Mouse (Mus musculus): ENCODE measurements around the gene Gm10217. TPM values are rescaled to one million over a fixed set of nuclear protein-coding genes. Genes with fewer than 3 reads are reported as not detected.

Gm10217 gene
- polyA plus RNA-seq, 1 experiment from 2014 or later, result not detected

GRCm38 (mm10) chr8:9886714-9887113, 22.7 kb downstream of the Gm10217 start:
- H3K4me3 ChIP-seq (ENCODE audit: low read depth, low read length), result no peak overlapping the region
- H3K36me3 ChIP-seq (ENCODE audit: control insufficient read depth, insufficient read depth, low read length), result no peaks in the 10 kb centered on the region
- H3K4me2 ChIP-seq, result no peak overlapping the region
- H3K27me3 ChIP-seq (ENCODE audit: control insufficient read depth, insufficient read depth, low read length), result no peaks in the 10 kb centered on the region
- DNase-seq (ENCODE audit: low spot score, missing footprints), result no peak
- H3K4me1 ChIP-seq (ENCODE audit: control insufficient read depth, insufficient read depth, low read length), result no peaks in the 10 kb centered on the region
- no peak overlapping the region for H3K27ac ChIP-seq (ENCODE audit: low read depth, low read length)
- 60% methylated on average over 4 of the region's 4 CpGs for WGBS
- ATAC-seq (ENCODE audit: low FRiP score), result no peak
- H3K9me3 ChIP-seq (ENCODE audit: control insufficient read depth, low read length), result no peaks in the 10 kb centered on the region
- H3K9ac ChIP-seq (ENCODE audit: low read length), result no peak overlapping the region

- DNase-seq (ENCODE audit: low spot score, missing footprints) (no peak), ATAC-seq (ENCODE audit: low FRiP score) (no peak)
- no peaks in the 10 kb centered on the region for H3K27me3 ChIP-seq (ENCODE audit: control insufficient read depth, insufficient read depth, low read length)
- no peaks in the 10 kb centered on the region for H3K36me3 ChIP-seq (ENCODE audit: control insufficient read depth, insufficient read depth, low read length)
- H3K4me2 ChIP-seq, result no peak overlapping the region
- no peaks in the 10 kb centered on the region for H3K4me1 ChIP-seq (ENCODE audit: control insufficient read depth, insufficient read depth, low read length)
- no peak overlapping the region for H3K9ac ChIP-seq (ENCODE audit: low read length)
- H3K9me3 ChIP-seq (ENCODE audit: control insufficient read depth, low read length), result no peaks in the 10 kb centered on the region
- 87% methylated on average over 2 of the region's 2 CpGs for WGBS
- no peak overlapping the region for H3K4me3 ChIP-seq (ENCODE audit: low read depth, low read length)
- no peak overlapping the region for H3K27ac ChIP-seq (ENCODE audit: low read depth, low read length)
These were observed 35.1 kb downstream of the Gm10217 start for GRCm38 (mm10) chr8:9899199-9899598.

GRCm38 (mm10) chr8:9899673-9900072, 35.6 kb downstream of the Gm10217 start:
- WGBS, result 73% methylated on average over 3 of the region's 3 CpGs
- H3K9ac ChIP-seq (ENCODE audit: low read length), result no peak overlapping the region
- H3K9me3 ChIP-seq (ENCODE audit: control insufficient read depth, low read length), result no peaks in the 10 kb centered on the region
- H3K36me3 ChIP-seq (ENCODE audit: control insufficient read depth, insufficient read depth, low read length), result no peaks in the 10 kb centered on the region
- H3K4me3 ChIP-seq (ENCODE audit: low read depth, low read length), result no peak overlapping the region
- ATAC-seq (ENCODE audit: low FRiP score) (no peak), DNase-seq (ENCODE audit: low spot score, missing footprints) (no peak)
- no peak overlapping the region for H3K4me2 ChIP-seq
- H3K27me3 ChIP-seq (ENCODE audit: control insufficient read depth, insufficient read depth, low read length), result no peaks in the 10 kb centered on the region
- no peaks in the 10 kb centered on the region for H3K4me1 ChIP-seq (ENCODE audit: control insufficient read depth, insufficient read depth, low read length)
- H3K27ac ChIP-seq (ENCODE audit: low read depth, low read length), result no peak overlapping the region

Other genes with a start within 250 kb of the Gm10217 start
- gene Fam155a, start 93.1 kb upstream of the Gm10217 start, polyA plus RNA-seq (2014; fragmentation: Nextera tagmentation; extraction: Ambion mirVana), result 3.9 and 4.4 TPM in 2 replicates
- gene Lig4, start 113.4 kb downstream of the Gm10217 start, polyA plus RNA-seq (2014; fragmentation: Nextera tagmentation; extraction: Ambion mirVana), result 10.3 and 11.2 TPM in 2 replicates
- gene Abhd13, start 113.5 kb downstream of the Gm10217 start, polyA plus RNA-seq (2014; fragmentation: Nextera tagmentation; extraction: Ambion mirVana), result 22.8 and 22.9 TPM in 2 replicates
- gene Tnfsf13b, start 142.2 kb downstream of the Gm10217 start, polyA plus RNA-seq (2014; fragmentation: Nextera tagmentation; extraction: Ambion mirVana), result 0.19 TPM in 2 replicates

All from midbrain, embryonic 11.5 days (tissue).